Mouse (Mus musculus) E14TG2a.4 (cell line): ENCODE measurements around the gene Gtpbp3.
A peak's percentile ranks its signal among the peaks of the same experiment; 100 is the strongest.

Experiments used
- H3K27me3 ChIP-seq: 2 replicates; pipeline ENCODE4 v1.6.1; 2014; ENCODE audit warnings: low read length, control low read depth; ENCODE audit not compliant: insufficient read depth
- H3K36me3 ChIP-seq: 2 replicates; pipeline ENCODE4 v1.6.1; 2014; ENCODE audit warnings: low read length, control low read depth; ENCODE audit not compliant: insufficient read depth
- H3K4me1 ChIP-seq: replicated peaks from 2 replicates; pipeline ENCODE4 v1.6.1; 2014; ENCODE audit warnings: low read depth, low read length, control low read depth
- H3K4me3 ChIP-seq: replicated peaks from 2 replicates; pipeline ENCODE4 v1.5.1; 2014; ENCODE audit warnings: mild to moderate bottlenecking, low read length
- H3K9me3 ChIP-seq: 2 replicates; pipeline ENCODE4 v1.6.1; 2014; ENCODE audit warnings: low read length, control low read depth
- CTCF ChIP-seq: conservative IDR thresholded peaks from 2 replicates; pipeline ENCODE4 v1.5.1; 2014; ENCODE audit warnings: low read length
- NANOG ChIP-seq: IDR thresholded peaks from 2 replicates; pipeline ENCODE4 v1.6.1; 2014; ENCODE audit warnings: borderline replicate concordance, low read length, mixed read lengths
- POU5F1 ChIP-seq: IDR thresholded peaks from 2 replicates; pipeline ENCODE4 v1.6.1; 2014; ENCODE audit warnings: low read length, borderline replicate concordance

The Gtpbp3 gene

DNA sequence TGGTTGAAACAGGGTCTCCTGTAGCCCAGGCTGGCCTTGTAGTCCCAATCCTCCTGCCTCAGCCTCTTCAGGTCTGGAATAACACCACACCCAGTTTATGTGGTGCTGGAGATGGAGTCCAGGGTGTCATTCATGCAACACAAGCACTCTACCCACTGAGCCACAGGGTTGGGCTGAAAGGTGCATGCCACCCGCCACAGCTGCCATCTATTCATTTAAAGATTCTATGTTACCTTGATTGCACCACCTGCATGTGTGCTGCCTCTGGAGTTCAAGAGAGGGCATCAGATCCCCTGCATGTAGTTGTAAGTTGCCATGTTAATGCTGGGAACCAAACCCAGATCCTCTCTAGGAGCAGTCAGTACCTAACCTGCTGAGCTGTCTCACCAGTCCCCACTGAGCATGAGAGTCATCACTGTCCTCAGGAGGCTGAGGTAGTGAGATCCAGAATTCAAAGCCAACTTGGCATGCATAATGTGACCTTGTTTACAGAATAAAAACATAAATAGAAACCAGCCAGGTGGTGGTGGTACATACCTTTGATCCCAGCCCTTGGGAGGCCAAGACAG, 9.3 kb downstream of the Gtpbp3 start:
- H3K4me3 ChIP-seq = peak overlapping the region; percentile 7; the same call in 1 of the 2 replicates
- no peaks in the 10 kb centered on the region for H3K9me3 ChIP-seq
- peaks cover 72% of the 10 kb centered on the region for H3K4me1 ChIP-seq
- peaks cover 39% of the 10 kb centered on the region for H3K36me3 ChIP-seq
- TF ChIP-seq CTCF (no peak), POU5F1 (no peak), NANOG (no peak)
- no peaks in the 10 kb centered on the region for H3K27me3 ChIP-seq

DNA sequence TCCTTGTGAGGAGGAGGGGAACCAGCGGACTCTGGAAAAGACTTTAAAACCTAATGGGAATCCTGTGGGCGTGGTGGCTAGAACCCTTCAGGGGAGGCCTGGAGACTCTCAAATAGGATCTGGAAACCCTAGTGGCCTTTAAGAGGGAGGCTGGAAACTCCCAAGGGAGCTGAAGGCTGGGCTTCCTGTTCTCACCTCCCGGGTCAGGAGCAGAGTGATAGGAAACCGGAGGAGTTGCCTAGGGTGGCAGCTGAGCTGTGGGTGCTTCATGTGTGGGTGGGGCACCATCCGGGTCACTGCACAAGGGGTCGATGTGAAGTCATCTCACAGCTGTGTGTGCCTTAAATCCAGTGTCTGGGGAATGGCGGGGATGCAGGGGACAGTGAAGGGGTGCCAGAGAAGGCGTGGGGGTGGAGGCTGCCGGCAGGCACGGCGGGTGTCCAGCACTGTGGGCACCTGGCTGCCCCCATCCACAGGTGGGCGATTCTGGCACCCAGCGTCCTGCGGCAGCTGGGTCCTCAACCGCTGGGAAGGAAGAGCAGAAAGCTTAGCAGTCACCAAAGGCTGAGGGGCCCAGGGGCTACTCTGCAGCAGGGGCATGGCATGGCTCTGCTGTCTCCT, 10.1 kb downstream of the Gtpbp3 start:
- TF ChIP-seq POU5F1 = no peak
- no peak for TF ChIP-seq NANOG
- no peak for TF ChIP-seq CTCF
- no peaks in the 10 kb centered on the region for H3K27me3 ChIP-seq
- peaks cover 65% of the 10 kb centered on the region for H3K4me1 ChIP-seq
- H3K9me3 ChIP-seq = no peaks in the 10 kb centered on the region
- H3K36me3 ChIP-seq = peaks cover 31% of the 10 kb centered on the region
- peak overlapping the region; percentile 66 for H3K4me3 ChIP-seq

GRCm38 (mm10) chr8:71498816-71499690, 11.2 kb downstream of the Gtpbp3 start:
- H3K9me3 ChIP-seq = no peaks in the 10 kb centered on the region

DNA sequence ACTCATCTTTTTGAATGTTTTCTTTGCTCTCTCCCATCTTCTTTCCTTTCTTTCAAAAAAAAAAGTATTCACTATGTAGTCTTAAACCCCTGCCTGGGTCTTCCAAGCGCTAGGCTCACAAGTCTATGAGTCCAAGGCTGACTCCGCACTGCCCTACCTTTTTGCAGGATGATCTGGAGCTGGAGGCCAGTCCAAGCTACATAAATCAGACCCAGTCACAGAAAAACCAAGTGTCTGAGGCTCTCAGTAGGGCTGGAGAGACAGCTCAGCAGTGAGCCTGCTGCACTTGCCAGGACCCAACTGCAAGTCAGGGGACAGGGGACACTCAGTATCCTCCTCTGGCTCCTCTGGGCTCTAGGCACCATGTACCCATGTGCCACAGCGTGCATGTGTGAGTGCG, 16.4 kb downstream of the Gtpbp3 start:
- peaks cover 40% of the 10 kb centered on the region for H3K27me3 ChIP-seq
- H3K4me3 ChIP-seq = no peak overlapping the region
- H3K36me3 ChIP-seq = peaks cover 7% of the 10 kb centered on the region; the same call in 1 of the 2 replicates
- peaks cover 52% of the 10 kb centered on the region for H3K4me1 ChIP-seq
- TF ChIP-seq CTCF (no peak), NANOG (no peak), POU5F1 (no peak)
- no peaks in the 10 kb centered on the region for H3K9me3 ChIP-seq

More at GRCm38 (mm10) chr8:71498816-71499690, 11.2 kb downstream of the Gtpbp3 start:
- TF ChIP-seq CTCF (no peak), NANOG (no peak), POU5F1 (no peak)
- H3K36me3 ChIP-seq = peaks cover 23% of the 10 kb centered on the region
- H3K4me1 ChIP-seq = peaks cover 62% of the 10 kb centered on the region
- no peaks in the 10 kb centered on the region for H3K27me3 ChIP-seq
- H3K4me3 ChIP-seq = peak overlapping the region; percentile 66

GRCm38 (mm10) chr8:71505326-71505725, 17.4 kb downstream of the Gtpbp3 start:
- no peaks in the 10 kb centered on the region for H3K9me3 ChIP-seq
- TF ChIP-seq CTCF (no peak), POU5F1 (no peak), NANOG (no peak)
- peaks cover 50% of the 10 kb centered on the region for H3K27me3 ChIP-seq
- H3K4me1 ChIP-seq = peaks cover 47% of the 10 kb centered on the region
- peaks cover 7% of the 10 kb centered on the region; the same call in 1 of the 2 replicates for H3K36me3 ChIP-seq
- no peak overlapping the region for H3K4me3 ChIP-seq

DNA sequence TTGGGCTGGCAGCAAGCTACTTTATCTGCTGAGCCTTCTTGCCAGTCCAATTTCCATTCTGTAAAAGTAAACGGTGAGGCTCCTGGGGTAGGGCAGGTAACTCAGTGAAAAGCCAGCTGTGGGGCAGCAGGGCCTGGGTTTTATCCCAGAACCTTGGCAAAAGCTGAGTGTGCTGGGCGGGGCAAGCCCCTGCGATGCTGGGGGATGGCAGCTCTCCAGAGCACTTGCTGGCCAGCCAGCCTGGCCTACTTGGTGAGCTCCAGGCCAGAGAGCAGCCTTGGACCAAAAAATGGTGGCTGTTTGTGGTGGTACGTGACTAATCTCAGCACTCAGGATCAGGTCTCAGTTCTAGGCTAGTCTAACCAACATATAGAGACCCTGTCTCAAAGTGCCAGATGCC, 18.1 kb downstream of the Gtpbp3 start:
- H3K9me3 ChIP-seq = no peaks in the 10 kb centered on the region
- peaks cover 7% of the 10 kb centered on the region; the same call in 1 of the 2 replicates for H3K36me3 ChIP-seq
- H3K27me3 ChIP-seq = peaks cover 56% of the 10 kb centered on the region
- no peak overlapping the region for H3K4me3 ChIP-seq
- peaks cover 42% of the 10 kb centered on the region for H3K4me1 ChIP-seq
- no peak for TF ChIP-seq CTCF
- TF ChIP-seq NANOG = no peak
- no peak for TF ChIP-seq POU5F1

DNA sequence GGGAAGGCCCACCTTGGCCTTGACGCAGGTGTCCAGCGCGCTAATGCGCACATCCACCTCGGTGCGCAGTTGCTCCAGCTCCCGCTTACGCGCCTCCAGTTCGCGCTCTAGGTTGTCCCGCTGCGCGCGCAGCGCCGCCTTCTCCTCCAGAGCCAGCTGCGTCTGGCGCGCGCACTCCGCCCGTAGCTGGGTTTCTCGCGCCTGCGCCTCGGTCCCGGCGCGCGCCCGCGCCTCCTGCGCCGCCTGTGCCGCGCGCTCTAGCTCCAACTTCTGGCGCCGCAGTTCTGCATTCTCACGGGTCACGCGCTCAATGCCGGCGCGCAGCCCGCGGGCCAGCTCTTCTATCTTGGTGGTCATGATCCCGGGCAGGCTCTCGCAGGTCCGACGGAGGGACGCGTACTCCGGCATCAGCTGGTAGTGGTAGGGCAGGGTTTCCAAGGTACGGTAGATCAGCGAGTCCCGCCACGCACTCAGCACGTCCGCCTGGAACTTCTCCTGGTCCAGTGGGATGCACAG, 19.7 kb downstream of the Gtpbp3 start:
- peaks cover 54% of the 10 kb centered on the region for H3K4me1 ChIP-seq
- TF ChIP-seq NANOG (no peak), CTCF (no peak)
- H3K27me3 ChIP-seq = peaks cover 71% of the 10 kb centered on the region
- peak overlapping the region; percentile 81 for H3K4me3 ChIP-seq
- H3K9me3 ChIP-seq = no peaks in the 10 kb centered on the region
- H3K36me3 ChIP-seq = peaks cover 7% of the 10 kb centered on the region; the same call in 1 of the 2 replicates

- peaks cover 59% of the 10 kb centered on the region for H3K4me1 ChIP-seq
- peaks cover 7% of the 10 kb centered on the region; the same call in 1 of the 2 replicates for H3K36me3 ChIP-seq
- H3K9me3 ChIP-seq = no peaks in the 10 kb centered on the region
- no peak overlapping the region for H3K4me3 ChIP-seq
- peaks cover 74% of the 10 kb centered on the region for H3K27me3 ChIP-seq
- no peak for TF ChIP-seq CTCF
- no peak for TF ChIP-seq NANOG
- TF ChIP-seq POU5F1 = no peak
These were observed 21.4 kb downstream of the Gtpbp3 start for GRCm38 (mm10) chr8:71509316-71509715.
